Mouse (Mus musculus) CD4-positive, CD25-positive, alpha-beta regulatory T cell, adult 2 months (primary cell): ENCODE data around the gene Vsx1.

Experiments used
- DNase-seq: peaks from one replicate; pipeline ENCODE4 v3.0.0-alpha.2; 2012; ENCODE audit warnings: low read depth, low spot score

Gene Vsx1

DNA sequence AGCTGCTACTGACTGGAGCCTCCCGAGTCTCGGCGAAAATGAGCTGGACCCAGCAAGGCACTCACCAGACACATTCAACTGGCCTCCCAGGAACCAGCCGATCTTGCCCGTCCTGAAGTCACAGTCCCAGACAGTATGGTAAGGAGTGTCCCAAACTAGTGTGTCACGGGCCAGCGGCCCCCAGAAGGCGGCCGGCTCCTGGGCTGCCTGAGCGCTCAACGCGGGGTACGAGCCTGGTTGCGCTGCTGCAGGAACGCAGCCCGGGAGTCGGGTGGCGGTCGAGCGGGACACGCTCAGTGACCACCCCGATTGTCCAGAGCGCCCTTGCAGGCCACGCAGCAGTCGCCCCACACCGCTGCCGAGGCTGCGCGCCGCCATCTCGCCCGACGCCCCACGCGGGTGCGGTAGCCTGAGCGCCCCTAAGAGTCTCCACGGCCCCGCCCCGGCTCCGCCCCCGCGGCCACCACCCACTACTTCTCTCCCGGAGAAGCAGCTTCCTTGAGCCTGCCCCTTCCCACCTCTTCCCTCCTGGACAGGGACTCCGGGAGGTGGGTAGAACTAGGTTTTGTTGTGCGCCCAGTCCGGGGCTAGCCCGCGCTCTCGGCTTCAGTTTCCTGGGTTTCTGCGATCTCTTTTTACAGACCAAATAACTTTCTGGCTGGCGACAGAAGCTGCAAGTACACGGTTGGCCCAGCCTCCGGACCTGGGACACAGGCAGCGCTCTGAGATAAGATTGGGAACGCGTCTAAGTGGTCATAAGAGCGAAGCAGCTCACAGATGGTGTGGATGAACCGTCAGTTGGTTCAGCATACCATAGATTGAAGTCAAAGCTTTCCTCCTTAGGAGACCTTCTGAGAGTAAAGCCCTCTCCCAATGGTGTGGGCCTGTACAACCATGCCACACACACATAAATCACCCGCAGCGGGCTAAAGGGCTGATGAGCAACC lies 21.1 kb downstream of the Vsx1 start, which contains the start of gene Acss1:
Gene Acss1 (minus strand): TSS at position 681 of the 947 bp plus-strand sequence.
- peak; percentile 71 for DNase-seq

DNA sequence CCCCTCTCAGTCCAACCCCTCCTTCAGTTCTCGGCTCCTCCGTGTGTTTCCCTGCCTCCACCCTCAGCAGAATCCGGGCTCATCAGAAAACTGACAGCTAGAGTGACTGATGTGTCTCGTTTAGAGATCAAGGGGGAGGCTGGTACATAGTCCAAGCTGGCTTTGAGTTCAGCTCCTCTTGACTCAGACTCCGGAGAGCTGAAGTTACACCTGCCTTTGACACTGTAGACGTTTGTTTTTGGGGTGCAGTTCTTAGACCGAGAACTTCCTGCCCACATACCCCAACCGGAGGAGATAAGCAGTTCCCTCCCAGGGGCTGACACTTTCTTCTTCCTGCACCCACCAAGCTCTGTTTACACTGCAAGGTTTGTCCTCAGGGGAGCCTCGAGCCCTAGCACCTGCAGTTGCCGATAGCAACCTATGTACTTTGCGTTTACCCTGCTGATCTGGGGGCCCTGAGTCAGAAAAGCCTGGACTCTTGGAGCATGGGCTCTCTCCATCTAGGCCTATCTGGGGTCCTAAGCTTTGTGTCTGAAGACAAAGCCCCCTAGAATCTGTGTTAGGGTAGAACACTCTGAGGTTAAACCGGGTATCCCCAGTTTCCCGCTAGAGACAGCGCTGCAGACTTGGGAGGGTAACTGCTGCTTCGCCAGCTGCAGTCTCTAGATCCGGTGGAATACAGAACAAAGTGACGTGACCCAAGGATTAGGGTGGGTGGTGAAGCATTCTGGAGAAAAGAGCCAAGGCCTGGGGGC lies 21.9 kb downstream of the Vsx1 start:
- peak; percentile 82 for DNase-seq

DNA sequence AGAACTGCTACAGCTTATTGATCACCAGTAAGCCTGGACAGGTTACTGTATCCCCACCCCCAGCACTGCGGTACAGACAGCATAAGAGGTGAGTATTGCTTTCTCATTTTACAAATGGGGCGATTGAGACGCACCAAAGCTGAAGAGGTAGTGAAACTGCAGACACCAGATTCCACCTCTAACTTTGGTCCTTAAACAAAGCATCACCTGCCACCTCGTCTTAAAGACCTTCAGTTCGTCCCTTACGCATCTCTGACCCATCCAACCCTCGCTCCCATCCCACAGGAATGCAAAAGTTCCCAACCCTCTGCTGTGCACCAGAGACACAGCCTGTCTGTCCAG lies 22.5 kb downstream of the Vsx1 start:
- DNase-seq, result peak; percentile 39

DNA sequence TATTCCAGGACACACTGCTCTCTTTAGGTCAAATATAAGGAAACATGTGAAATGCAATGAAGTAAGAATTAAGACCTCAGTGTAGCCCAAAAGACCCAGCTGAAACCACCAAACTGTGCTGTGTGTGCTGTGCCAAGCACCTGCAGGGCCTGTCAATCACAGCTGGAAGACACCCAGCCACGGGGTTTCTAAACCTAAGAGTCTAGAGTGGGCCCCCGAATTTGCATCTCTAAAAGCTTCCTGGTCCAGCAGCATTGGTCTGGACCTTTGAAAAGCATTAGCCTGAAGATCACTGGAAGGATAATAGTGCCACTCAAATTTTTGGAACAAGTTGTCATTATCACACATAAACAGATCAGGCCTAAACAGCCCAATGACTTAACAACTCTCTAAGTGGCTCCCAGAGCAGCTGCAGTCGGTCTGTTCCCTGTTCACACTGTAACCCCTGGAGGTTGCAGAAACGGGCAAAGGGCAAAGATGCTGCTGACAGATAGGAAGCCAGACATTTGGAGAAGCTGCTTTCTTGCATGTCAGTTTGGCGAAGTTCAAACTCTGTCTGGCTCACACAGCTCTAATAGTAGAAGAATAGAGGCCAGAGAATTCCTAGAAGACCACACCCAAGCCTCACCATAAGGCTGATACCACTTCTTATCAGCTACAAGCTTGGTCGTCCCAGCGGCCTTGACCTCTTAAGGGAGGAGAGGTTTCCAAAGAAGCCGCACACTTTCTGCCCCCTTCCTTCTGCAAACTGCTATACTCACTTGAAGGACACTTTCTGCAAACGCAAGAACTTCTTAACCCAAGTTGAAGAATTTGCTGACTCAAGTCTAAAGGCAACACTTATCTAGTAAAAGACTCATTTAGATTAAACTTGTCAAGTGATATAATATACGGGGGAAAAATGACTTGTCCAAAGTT lies 23.4 kb downstream of the Vsx1 start:
- DNase-seq, result no peak

DNA sequence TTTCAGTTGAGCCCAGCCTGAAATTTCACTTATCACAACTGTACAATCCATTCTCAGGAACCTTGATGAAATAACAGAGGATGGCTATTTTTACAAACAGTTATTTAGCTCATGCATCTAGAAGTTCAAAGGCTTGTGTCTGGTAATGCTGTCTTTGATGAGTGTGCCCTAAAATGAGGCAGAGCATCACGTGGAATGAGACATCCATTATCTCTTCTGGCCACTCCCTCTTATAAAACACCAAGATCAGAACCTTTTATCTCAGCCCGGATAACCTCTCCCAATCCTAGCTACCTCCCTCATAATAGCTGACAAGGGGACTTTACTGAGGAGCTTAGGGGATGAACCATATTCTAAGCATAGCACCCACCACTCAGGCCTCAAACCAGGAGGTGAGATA lies 24.2 kb downstream of the Vsx1 start:
- no peak for DNase-seq

DNA sequence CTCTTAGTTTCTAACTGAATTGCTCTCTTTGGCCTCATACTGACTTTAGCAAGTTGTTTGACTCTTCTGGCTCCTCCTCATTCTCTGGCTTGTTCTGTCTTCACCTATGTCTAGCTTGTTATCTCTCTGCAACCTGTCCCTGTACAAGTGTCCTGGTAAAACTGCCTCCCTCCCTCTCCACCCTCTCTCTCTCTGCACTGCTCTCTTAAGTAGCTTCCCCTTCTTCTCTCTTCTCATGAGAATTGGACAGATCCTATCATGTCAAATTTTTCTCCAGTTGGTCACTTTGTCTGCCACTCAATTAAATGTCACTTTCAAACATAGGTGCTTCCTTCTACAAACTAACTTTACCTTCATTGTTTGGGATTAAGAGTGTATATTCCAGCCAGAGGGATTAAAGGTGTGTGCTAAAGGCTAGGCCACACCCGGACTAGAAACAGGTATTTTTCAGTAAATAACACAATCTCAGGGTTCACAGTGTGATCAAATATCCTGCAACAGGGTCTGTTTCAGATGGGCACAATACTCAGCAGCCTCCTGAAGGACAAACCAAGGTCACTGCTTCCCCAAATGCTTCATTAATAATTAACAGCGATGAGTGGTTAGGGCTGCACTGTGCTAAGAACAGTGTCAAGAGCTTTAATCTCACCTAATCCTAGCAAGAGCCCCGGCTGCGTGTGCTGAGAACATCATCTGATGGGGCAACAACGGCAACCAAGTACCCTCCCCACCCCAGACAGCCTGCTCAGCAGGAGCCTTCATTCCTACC lies 24.8 kb downstream of the Vsx1 start:
- no peak for DNase-seq

DNA sequence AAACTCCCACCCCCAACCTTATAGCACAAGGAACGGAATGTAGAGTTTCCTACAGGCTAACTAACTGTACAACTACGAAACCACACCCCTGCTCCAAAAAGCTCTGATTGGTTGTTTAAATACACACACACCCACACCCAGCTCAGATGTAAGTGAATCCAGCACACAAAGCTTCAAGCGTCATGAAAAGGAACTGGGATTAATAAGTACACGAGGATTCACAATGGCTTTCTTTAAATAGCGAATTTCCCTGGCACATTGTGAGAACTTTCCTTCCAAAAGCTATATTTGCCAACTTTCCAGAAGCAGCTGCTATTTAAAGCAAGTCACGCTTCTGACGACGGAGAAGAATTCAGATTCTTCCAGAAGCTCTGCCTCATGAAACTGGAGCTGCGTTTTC lies 25.9 kb downstream of the Vsx1 start:
- DNase-seq, result no peak

DNA sequence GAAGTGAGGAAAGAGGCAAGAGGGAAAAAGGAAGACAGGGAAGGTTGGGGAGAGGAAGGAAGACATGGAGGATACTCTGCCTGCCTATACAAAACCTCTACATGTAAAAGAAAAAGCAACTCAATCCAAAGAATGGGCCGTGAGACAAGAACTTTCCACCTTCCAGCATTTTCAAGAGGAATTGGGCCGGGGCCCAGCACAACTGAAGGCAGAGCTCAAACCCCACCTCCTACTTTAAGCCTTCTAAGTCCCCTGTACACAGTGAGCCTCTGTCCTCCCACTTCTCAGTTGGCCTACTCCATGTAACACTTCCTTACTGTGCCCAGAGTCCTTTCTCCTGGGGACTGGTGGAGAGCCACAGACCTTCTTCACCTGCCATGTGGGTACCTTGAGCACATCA lies 27.2 kb downstream of the Vsx1 start:
- no peak for DNase-seq

DNA sequence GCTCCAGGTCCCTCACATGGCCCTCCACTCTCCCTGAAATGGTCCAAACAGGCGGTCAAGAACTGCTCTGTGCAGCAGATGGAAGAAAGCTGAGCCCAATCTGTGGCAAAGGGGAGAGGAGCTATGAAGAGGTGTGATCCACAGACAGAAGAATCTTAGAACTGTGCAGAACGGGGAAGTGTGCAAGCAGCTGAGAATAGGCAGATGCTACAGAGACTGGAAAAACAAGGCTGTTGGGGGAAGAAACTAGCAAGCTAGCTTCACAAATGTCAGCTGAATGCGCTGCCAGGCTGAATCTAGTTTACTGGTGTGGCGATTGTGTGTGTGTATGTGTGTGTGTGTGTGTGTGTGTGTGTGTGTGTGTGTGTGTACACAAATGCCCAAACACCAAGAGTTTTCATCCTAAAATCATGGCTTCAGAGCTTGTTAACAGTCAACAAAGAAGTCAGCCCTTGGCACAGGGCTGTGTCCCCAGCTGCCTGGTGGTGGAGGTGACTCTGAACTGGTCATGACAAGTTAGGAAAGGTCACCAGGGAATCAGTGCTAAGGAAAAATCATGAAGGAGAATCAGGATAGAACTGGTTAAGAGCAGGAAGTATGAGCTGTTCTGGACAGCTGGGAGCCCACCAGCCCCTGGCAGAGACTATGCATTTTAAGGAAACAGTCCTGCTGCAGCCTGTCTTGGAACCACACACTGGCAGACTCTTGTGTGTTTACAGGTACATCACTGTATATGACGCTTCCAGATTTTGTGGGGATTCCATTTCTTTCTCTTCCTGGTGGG lies 28.3 kb downstream of the Vsx1 start:
- no peak for DNase-seq

DNA sequence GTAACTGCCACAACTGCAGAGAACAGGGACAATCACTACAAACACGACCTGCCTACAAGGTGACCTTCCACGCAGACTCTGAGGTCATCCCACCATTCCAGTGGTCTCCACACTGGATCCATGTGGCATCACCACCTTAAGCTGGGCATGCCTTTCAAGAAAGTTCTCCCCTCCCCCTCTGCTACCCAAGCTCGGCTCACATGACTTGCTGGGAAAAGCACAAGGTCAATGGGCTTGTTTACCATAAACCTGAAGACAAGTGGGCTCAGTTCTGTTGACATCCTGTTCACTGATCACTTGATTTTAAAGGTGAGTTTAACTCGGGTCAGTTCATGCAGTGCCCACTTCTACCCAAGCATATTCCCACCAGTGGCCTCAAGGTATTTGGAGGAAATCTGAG lies 29.1 kb downstream of the Vsx1 start:
- no peak for DNase-seq

DNA sequence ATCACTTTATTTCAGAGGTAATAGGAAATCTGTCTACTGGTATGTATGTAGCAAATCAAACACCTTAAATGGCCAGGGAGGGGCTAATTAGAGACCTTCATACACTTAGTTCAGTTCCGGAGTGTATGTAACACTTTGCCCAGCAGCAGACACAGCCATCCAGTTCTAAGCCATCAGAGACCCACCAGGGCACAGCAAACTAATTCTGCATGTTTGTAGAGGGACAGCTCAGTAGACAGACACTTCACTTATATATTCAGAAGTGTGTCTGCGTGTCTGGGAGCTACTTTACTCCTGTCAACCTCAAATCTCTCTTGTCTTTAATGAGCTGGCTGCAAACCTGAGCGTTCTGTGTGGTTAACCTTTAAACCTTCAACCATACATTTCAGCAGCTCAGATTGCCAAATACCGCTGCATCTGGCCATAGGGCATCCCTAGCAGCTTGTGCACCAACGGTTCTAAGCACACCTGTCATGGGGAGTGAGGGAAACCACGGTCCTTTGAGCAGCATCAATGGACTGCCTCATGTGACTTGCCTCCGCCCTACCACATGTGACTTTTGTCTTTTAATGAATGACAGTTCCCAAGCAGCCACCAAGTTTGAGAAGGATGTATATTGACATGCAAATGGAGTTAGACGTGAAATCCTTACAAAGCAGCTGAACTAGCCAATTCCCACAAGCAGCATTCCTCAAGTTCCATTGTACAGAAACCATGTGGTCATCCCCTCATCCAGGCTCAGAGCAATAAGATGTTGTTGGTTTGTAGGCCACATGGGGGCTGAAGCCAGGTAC lies 32.0 kb downstream of the Vsx1 start:
- DNase-seq, result no peak

DNA sequence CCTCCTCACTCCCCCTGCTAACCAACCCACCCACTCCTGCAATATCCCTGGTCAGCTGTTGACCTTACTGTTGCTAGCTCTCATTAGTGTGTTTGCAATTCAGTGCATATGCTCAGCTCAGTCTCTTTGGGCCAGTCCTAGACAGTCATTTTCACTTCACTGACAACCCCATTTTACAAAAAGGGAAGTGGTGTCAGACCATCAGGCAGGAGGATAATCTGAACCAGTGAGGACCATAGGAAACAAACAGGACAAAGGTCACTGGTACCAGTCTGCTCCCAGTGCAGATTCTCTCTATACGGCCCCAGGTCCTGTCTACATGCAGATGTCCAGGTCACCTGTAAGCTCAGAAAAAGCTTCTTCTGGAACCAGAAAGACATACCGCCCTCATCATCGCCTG lies 33.0 kb downstream of the Vsx1 start:
- DNase-seq, result no peak

DNA sequence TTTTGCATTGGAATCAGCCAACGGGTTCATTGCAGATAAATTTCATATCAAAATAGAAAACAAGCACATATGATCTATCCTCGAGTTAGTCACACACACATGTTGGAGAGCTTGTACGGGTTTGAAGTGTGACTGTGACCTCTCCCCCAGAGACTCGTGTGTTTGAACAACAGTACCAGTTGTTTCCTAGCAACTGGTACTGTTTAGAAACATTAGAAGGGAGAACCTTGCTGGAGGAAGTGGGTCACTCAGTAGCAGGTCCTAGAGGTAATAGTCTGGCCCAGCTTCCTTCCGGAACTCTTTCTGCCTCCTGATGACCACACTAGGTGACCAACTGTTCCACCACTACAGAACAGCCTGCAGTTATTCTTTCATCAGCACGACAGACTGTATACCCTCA lies 33.9 kb downstream of the Vsx1 start:
- no peak for DNase-seq

DNA sequence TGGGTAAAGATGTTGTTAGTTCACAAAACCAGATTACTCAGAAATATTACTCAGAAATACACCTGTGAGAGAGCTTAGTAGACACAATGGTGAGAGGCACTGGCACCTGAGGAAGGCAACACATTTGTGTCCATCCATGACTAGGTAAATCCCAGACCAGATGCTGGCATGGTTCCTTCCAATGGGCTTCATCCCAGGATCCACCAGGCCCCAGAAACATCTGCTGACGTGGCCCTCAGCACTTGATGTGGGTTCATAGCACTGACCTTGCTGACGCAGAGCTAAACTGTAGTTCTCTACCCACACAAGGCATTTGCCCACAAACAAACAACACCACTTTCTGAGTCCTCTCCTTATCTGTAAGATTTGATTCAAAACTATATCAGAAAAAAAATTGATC lies 34.3 kb downstream of the Vsx1 start:
- DNase-seq, result no peak

DNA sequence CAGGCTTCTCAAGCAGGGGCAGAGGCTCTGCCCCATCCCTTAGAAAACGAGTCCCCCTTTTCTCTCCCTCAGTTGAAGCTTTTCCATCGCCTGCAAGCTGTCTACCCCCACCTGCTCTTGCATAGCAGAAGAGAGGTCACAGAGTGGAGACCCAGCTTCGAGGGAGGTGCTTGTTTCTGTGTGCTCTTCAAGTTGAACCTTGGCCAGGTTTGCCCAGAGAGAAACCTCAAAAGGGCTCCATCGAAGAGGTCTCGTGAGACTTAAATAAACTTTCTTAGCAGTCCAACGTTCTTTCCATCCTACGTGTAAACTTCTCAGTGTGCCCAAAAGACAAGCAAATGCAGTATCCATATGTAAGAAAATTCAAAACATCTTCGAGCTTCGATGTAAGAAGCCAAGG lies 37.8 kb downstream of the Vsx1 start:
- no peak for DNase-seq

DNA sequence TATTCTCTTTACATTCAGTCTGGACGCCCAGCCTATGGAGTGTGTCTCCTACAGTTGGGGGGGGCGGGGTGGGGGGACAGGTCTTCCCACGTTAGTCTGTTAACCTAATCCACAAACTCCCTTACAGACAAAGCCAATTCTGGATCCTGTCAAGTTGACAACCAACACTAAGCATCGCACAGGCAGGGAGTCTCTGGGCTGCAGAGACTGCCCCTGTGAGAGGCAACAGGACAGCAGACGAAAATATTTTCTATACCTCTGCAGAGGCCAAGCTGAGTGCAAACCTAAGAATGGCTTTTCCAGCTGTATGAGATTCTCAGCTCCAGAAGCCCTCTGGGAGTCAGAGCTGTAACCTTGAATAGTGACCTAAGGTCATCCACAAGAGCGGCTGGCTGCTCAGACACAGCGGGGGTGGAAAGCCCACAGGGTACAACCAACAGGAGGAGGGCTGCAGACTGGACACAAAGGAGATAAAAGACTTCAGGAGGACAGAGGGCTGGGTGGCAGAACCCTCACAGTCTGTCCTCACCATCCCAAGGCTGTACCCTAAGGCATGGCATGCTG lies 38.6 kb downstream of the Vsx1 start:
- DNase-seq, result no peak

DNA sequence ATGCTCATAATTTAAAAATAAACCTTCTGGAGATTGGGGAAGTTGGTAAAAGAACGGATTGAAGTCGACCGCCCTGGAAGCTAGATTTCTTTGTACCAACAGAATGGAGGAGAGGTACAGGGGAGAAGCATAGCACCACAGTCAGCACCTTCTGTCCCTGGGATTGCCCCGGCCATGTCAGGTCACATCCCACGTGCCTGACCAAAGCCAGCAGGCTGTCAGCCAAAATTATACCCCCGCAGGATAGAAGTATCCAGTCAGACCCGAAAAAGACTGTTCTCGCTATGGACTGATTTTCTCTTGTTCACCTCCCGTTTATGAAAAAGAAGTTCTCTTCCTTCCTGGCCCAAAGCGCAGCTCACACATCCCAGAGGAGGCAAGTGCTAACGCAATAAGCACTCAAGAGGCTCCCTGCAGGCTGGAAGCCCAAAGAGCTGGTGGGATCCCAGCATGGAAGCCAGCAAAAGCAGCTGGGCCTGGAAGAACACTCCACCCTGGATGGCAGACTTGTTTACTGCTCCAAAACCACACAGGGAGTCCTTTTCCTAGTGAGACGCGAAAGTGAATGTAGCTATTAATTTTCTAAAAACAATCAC lies 40.8 kb downstream of the Vsx1 start:
- no peak for DNase-seq

DNA sequence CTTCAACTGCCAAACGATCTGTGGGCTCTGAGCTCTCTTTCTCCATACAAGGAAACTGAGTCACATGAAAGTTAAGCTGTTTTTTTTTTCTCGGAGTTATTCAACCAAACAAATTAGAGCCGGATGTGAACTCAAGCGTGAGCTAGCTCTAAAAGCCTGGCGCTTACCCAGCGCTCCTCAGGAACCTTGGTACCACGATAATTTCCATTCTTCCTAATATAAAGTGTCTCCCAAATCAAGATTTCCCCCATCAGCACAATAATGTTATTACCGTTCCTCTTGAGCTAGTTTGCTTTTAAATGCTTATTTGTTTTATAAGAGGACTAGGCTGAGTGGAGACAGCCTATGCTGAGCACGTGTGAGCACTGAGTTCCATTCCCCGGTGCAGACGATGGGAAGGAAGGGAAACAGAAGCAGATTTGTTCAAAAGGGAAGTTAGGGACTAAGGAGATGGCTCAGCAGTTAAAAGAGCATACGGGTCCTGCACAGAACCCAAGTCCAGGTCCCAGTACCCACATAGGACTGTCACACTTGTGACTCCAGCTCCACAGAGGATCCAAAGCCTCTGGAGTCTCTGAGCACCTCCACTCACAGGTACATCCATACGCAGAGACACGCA lies 41.4 kb downstream of the Vsx1 start:
- no peak for DNase-seq
